Mouse (Mus musculus): ENCODE measurements around the gene Lgr5. TPM values are rescaled to one million over a fixed set of nuclear protein-coding genes. Genes with fewer than 3 reads are reported as not detected.

Lgr5 gene
- total RNA-seq, 2 experiments from 2014 or later = 0.79 to 0.80 TPM

- no peak for DNase-seq
Observed at GRCm38 (mm10) chr10:115505155-115505554, 82.4 kb downstream of the Lgr5 start.

- DNase-seq = no peak
Observed at GRCm38 (mm10) chr10:115493778-115494141, 93.8 kb downstream of the Lgr5 start.

- no peak for DNase-seq
Observed at GRCm38 (mm10) chr10:115492956-115493777, 94.4 kb downstream of the Lgr5 start.

GRCm38 (mm10) chr10:115491803-115492510 is 95.6 kb downstream of the Lgr5 start:
- no peak for DNase-seq

GRCm38 (mm10) chr10:115485602-115486001 is 102.0 kb downstream of the Lgr5 start:
- no peak for DNase-seq

- DNase-seq = no peak
Observed at GRCm38 (mm10) chr10:115484660-115485059, 102.9 kb downstream of the Lgr5 start.

GRCm38 (mm10) chr10:115478441-115479141 is 109.0 kb downstream of the Lgr5 start:
- peak; percentile 7 for DNase-seq

- DNase-seq = no peak
Observed at GRCm38 (mm10) chr10:115476506-115476905, 111.1 kb downstream of the Lgr5 start.

GRCm38 (mm10) chr10:115475000-115475550 is 112.5 kb downstream of the Lgr5 start:
- DNase-seq = no peak

- no peak for DNase-seq
Observed at GRCm38 (mm10) chr10:115473213-115473961, 114.2 kb downstream of the Lgr5 start.

- no peak for DNase-seq
Observed at GRCm38 (mm10) chr10:115470621-115471334, 116.8 kb downstream of the Lgr5 start.

- no peak for DNase-seq
Observed at GRCm38 (mm10) chr10:115469040-115469439, 118.5 kb downstream of the Lgr5 start.

GRCm38 (mm10) chr10:115468632-115469031 is 118.9 kb downstream of the Lgr5 start:
- no peak for DNase-seq

GRCm38 (mm10) chr10:115467985-115468384 is 119.6 kb downstream of the Lgr5 start:
- DNase-seq = no peak

GRCm38 (mm10) chr10:115465778-115466177 is 121.8 kb downstream of the Lgr5 start:
- DNase-seq = no peak

- DNase-seq = no peak
Observed at GRCm38 (mm10) chr10:115465072-115465471, 122.5 kb downstream of the Lgr5 start.

- no peak for DNase-seq
Observed at GRCm38 (mm10) chr10:115462646-115463045, 124.9 kb downstream of the Lgr5 start.

GRCm38 (mm10) chr10:115457368-115458021 is 130.1 kb downstream of the Lgr5 start:
- DNase-seq = no peak

GRCm38 (mm10) chr10:115448614-115449013 is 139.0 kb downstream of the Lgr5 start:
- no peak for DNase-seq

- DNase-seq = no peak
Observed at GRCm38 (mm10) chr10:115437286-115437685, 150.3 kb downstream of the Lgr5 start.

GRCm38 (mm10) chr10:115425351-115425750 is 162.2 kb downstream of the Lgr5 start:
- DNase-seq = no peak

All from gastrocnemius, postnatal 10 days (tissue).